Mouse (Mus musculus) testis, adult 2 months (tissue): ENCODE data around the gene Cdc25b. TPM values are rescaled to one million over a fixed set of nuclear protein-coding genes. Genes with fewer than 3 reads are reported as not detected.

Source experiments
- H3K27ac ChIP-seq: fragments of 200-500 bp; 2 replicates; pipeline ENCODE4 v1.5.1; 2012; ENCODE audit warnings: low read depth, low read length; ENCODE audit not compliant: control insufficient read depth, insufficient read depth
- H3K27me3 ChIP-seq: fragments of 200-500 bp; 2 replicates; pipeline ENCODE4 v1.6.1; 2012; ENCODE audit warnings: mild to moderate bottlenecking, low read length, moderate library complexity; ENCODE audit not compliant: control insufficient read depth, insufficient read depth
- H3K36me3 ChIP-seq: fragments of 200-500 bp; 2 replicates; pipeline ENCODE4 v1.6.1; 2012; ENCODE audit warnings: mild to moderate bottlenecking, low read length; ENCODE audit not compliant: control insufficient read depth, insufficient read depth
- H3K4me1 ChIP-seq: fragments of 200-500 bp; 2 replicates; pipeline ENCODE4 v1.6.1; 2012; ENCODE audit warnings: low read length; ENCODE audit not compliant: control insufficient read depth, insufficient read depth
- H3K4me3 ChIP-seq: fragments of 200-500 bp; 2 replicates; pipeline ENCODE4 v1.5.1; 2012; ENCODE audit warnings: low read depth, mild to moderate bottlenecking, low read length, moderate library complexity, mixed read lengths; ENCODE audit not compliant: control insufficient read depth
- CTCF ChIP-seq: fragments of 200-500 bp; IDR thresholded peaks from 2 replicates; pipeline ENCODE4 v1.5.1; 2012; ENCODE audit warnings: low read depth, mild to moderate bottlenecking, inconsistent platforms, low read length, moderate library complexity; ENCODE audit not compliant: control insufficient read depth, insufficient read depth, insufficient replicate concordance
- POLR2A ChIP-seq: fragments of 200-500 bp; IDR thresholded peaks from 2 replicates; pipeline ENCODE4 v1.6.1; 2012; ENCODE audit warnings: low read depth, mild to moderate bottlenecking, inconsistent platforms, low read length, moderate library complexity; ENCODE audit not compliant: control insufficient read depth
- polyA plus RNA-seq: library from polyadenylated mRNA; depleted of rRNA; stranded (reverse); fragments of >200 nt; gene quantifications from 2 replicates; pipeline ENCODE4 v1.2.3, GENCODE M21; 2012

Cdc25b gene
- polyA plus RNA-seq, 1 experiment: 2.9 TPM

DNA sequence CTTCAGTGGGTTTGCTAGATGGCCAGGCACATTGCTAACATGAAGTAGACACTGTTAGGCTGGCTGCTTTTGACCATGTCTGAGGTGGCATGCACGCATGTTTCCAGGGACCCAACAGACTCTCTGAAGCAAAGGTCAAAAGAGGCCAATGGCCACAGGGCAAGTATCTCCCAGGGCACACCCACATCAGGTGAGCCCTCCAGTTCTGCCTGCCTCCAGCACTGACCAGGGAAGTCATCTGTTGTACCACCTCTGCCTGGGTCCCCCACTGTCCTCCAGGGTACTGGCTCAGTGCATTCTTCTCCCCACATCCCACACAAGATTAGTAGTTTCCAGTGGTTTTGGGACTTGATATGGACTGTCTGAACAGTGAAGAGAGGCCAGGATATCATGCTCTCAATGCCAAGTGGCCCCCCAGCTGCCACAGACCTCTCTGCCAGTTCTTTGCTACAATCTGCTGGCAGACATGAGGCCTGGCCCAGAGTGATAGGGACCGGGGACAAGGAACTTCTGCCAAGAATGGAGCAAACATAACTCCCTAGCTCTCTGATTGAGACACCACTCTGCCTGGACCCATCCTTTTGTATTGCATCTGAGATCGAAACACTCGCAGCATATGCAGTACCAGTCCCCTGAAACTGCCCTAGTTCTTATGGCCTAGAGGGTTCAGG lies 22.5 kb downstream of the Cdc25b start:
- H3K36me3 ChIP-seq: no peaks in the 10 kb centered on the region
- H3K27ac ChIP-seq: peak overlapping the region; percentile 14; the same call in 1 of the 2 replicates
- peaks cover 2% of the 10 kb centered on the region for H3K4me1 ChIP-seq
- TF ChIP-seq CTCF (no peak), POLR2A (no peak; the same call in 1 of the 2 replicates)
- no peaks in the 10 kb centered on the region for H3K27me3 ChIP-seq
- no peak overlapping the region for H3K4me3 ChIP-seq

DNA sequence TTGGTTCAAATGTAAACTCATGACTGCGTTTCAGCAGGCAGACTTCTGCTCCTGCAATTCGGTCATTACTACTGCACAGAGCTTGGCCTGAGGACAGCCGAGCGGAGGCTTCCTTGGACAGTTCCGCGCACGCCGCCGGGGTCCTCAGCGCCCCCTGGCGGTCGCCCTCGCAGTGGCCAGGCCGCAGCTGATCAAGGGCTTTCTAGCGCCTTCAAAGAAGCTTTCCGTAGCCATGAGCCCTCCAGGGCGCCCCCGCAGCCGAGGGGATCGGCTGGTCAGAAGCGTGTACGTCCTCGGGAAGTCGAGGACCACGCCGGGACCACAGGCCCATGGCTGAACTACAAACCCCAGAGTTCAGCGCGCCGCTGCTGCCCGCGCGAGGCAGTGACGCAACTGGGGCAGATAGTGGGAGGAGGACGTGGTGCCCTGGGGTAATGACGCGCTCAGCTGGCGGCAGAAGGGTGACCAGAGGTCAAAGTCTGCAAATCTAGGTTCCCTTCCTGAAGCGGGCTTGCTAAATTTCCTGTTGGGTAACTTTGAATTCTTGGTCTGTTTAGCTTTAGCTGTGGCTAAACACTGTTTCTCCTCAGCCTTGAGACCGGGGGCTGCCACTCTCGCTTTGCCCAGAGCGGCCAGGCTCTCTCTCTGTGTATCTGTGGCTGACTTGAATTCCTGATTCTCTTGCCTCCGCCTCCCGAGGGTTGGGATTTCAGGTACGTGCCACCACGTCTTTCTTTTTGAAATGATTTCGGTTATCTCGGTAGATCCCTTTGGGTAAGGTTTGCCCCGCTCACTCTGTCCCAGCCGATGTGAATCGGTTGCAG lies 23.4 kb downstream of the Cdc25b start:
- Histone ChIP-seq H3K27ac (peak overlapping the region; percentile 84), H3K36me3 (no peaks in the 10 kb centered on the region), H3K4me3 (peak overlapping the region; percentile 83), H3K27me3 (no peaks in the 10 kb centered on the region), H3K4me1 (peaks cover 2% of the 10 kb centered on the region)
- TF ChIP-seq CTCF: peak; percentile 99
- peak; percentile 74 for TF ChIP-seq POLR2A

DNA sequence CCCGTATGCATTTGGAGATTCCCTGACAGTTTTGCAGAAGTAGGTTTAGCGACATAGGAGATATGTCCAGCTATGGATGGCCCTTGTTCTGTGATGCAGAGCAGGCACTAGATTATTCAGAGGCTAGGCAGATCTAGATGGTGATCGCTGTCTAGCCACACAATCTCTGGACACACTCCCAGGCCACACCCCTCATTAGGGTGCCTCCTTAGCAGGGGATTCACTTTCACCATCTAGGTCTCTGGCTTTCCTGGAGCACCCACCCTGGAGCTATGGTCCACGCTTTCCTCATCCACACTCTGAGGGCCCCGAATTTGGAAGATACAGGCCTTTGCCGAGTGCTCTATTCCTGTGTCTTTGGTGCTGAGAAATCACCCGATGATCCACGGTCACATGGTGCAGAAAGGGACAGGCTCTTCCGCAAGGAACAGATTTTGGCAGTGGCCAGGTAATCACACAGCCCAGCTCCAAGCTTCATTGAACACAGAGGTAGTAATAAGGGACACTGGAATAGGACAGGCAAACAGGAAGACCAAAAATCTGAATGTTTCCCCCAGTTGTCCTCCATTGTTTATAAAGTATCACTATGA lies 24.4 kb downstream of the Cdc25b start:
- peak overlapping the region; percentile 84; the same call in 1 of the 2 replicates for H3K27ac ChIP-seq

DNA sequence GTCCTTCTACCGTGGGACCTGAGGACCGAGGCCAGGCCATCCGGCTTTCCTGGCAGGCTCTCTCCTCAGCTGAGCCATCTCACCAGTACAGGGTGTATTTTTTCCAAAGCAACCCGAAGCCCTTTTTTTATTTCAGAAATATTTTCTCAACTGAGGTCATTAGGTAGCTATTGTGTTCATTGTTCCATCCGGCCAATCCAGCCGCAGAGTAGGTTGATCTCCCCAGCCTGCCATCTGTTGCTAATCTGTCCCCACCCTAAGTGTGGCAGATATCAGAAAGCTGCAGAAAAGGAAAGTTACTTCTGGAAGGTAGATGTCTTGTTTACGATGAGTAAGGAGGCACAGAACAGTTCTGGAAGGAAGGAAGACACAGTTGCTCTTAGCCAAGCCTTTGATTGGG lies 27.0 kb downstream of the Cdc25b start:
- no peak for TF ChIP-seq CTCF
- TF ChIP-seq POLR2A: no peak

More for the DNA sequence above, 24.4 kb downstream of the Cdc25b start:
- H3K4me3 ChIP-seq: peak overlapping the region; percentile 83; the same call in 1 of the 2 replicates
- no peaks in the 10 kb centered on the region for H3K36me3 ChIP-seq
- TF ChIP-seq CTCF (no peak), POLR2A (no peak)
- H3K4me1 ChIP-seq: peaks cover 2% of the 10 kb centered on the region
- H3K27me3 ChIP-seq: no peaks in the 10 kb centered on the region

DNA sequence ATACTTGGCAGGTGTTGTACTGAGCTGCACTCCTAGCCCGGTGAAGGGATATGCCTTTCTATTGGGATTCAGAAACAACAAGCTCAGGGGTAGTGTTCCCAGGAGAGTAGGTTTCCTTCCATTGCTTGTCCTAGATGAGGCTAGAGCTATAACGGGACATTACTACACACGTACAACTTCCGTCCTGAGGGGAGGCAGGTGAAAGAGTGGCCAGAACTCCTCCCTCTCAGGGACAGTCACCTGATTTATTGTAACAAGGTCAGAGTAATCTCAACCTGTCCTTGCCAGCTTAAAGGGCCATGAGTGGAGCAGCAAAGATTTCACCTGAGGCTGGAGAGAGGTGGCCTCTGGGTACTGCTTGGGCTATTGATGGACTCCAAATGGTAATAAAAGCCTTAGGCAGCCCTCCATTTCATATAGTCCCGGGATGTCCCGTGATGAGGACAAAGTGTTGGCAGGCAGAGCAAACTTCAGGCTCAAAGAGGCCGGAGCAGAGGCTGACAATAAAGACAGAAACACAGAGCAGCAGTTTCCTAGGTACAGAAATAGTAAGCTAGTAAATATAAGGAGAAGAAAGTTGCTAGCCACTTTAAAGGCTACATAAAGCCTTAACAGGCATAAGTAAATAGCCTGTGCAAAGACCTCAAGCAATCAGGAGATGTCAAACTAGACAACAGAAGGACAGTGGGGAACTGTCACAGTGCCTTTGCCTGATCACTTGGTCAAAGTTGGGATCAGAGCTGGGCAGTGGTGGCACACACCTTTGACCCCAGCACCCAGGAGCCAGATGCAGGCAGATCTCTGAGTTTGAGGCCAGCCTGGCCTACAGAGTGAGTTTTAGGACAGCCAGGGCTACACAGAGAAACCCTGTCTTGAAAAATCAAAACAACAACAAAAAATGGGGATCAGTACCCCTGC lies 29.5 kb downstream of the Cdc25b start:
- TF ChIP-seq CTCF (no peak), POLR2A (no peak)
- Histone ChIP-seq H3K4me3 (no peak overlapping the region), H3K36me3 (no peaks in the 10 kb centered on the region), H3K4me1 (no peaks in the 10 kb centered on the region; the same call in 1 of the 2 replicates), H3K27ac (no peak overlapping the region), H3K27me3 (no peaks in the 10 kb centered on the region)

More for the DNA sequence above, 27.0 kb downstream of the Cdc25b start:
- H3K4me1 ChIP-seq: peaks cover 2% of the 10 kb centered on the region
- H3K27me3 ChIP-seq: no peaks in the 10 kb centered on the region
- no peak overlapping the region for H3K4me3 ChIP-seq
- H3K36me3 ChIP-seq: no peaks in the 10 kb centered on the region
- no peak overlapping the region for H3K27ac ChIP-seq

DNA sequence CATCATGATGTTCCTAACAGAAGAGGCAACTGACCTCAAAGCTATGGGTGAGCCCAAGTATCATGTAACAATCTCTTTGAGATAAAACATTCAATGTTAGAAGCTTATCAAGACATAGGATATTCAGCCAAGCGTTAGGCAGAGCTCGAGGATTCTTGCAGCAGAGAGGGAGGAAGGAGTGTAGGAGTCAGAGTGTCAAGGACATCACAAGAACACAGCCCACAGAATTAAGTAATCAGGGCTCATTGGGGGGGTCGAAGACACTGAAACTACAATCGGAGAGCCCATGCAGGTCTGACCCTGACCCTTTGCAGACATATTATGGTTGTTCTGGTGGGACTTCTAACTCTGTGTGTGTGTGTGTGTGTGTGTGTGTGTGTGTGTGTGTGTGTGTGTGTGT lies 33.3 kb downstream of the Cdc25b start:
- H3K27me3 ChIP-seq: no peaks in the 10 kb centered on the region
- H3K4me1 ChIP-seq: peaks cover 2% of the 10 kb centered on the region; the same call in 1 of the 2 replicates
- H3K27ac ChIP-seq: no peak overlapping the region
- H3K4me3 ChIP-seq: no peak overlapping the region
- H3K36me3 ChIP-seq: no peaks in the 10 kb centered on the region
- TF ChIP-seq POLR2A: no peak
- no peak for TF ChIP-seq CTCF
